Mouse (Mus musculus) urinary bladder, postnatal 4 days (tissue): ENCODE measurements around the gene Zscan26.

ENCODE experiments used
- DNase-seq, 2 experiments: peaks; one replicate each; pipeline ENCODE4 v3.0.0; 2021 to 2022; ENCODE audit warnings: low spot score in 2 of 2

The Zscan26 gene

GRCm38 (mm10) chr13:21427631-21428030 lies 25.9 kb downstream of the Zscan26 start:
- DNase-seq, result no peak

- no peak for DNase-seq
Measured at GRCm38 (mm10) chr13:21423301-21423700, 30.2 kb downstream of the Zscan26 start.

- no peak for DNase-seq
Measured at GRCm38 (mm10) chr13:21418865-21419264, 34.7 kb downstream of the Zscan26 start.

GRCm38 (mm10) chr13:21417298-21418010 lies 36.1 kb downstream of the Zscan26 start:
- DNase-seq, result no peak

GRCm38 (mm10) chr13:21415750-21416149 lies 37.8 kb downstream of the Zscan26 start:
- DNase-seq, result no peak

- no peak for DNase-seq
Measured at GRCm38 (mm10) chr13:21415266-21415665, 38.3 kb downstream of the Zscan26 start.

- no peak for DNase-seq
Measured at GRCm38 (mm10) chr13:21414231-21415212, 39.0 kb downstream of the Zscan26 start.

- DNase-seq, result no peak
Measured at GRCm38 (mm10) chr13:21408805-21409459, 44.6 kb downstream of the Zscan26 start.

- peak; percentile 68 to 81 for DNase-seq
Measured at GRCm38 (mm10) chr13:21407969-21408804, 45.3 kb downstream of the Zscan26 start.

GRCm38 (mm10) chr13:21407341-21407740 lies 46.2 kb downstream of the Zscan26 start:
- DNase-seq, result no peak

GRCm38 (mm10) chr13:21402848-21403247 lies 50.7 kb downstream of the Zscan26 start:
- no peak for DNase-seq

GRCm38 (mm10) chr13:21402287-21402846 lies 51.2 kb downstream of the Zscan26 start, which contains the start of gene Zkscan3:
Gene Zkscan3 (minus strand): TSS chr13:21402755.
- peak; percentile 70 to 87 for DNase-seq

- no peak for DNase-seq
Measured at GRCm38 (mm10) chr13:21401636-21402286, 51.8 kb downstream of the Zscan26 start.

- DNase-seq, result no peak
Measured at GRCm38 (mm10) chr13:21401166-21401565, 52.4 kb downstream of the Zscan26 start.

GRCm38 (mm10) chr13:21397486-21397885 lies 56.0 kb downstream of the Zscan26 start:
- no peak for DNase-seq

GRCm38 (mm10) chr13:21396048-21396447 lies 57.5 kb downstream of the Zscan26 start:
- peak in 1 of 2 experiments; percentile 30 for DNase-seq

- DNase-seq, result no peak
Measured at GRCm38 (mm10) chr13:21395623-21396022, 57.9 kb downstream of the Zscan26 start.

- no peak for DNase-seq
Measured at GRCm38 (mm10) chr13:21395211-21395610, 58.3 kb downstream of the Zscan26 start.
